Mouse (Mus musculus) liver, embryonic 14.5 days (tissue): Measurements from ENCODE around the gene Peli2.

Experiments
- CTCF ChIP-seq: IDR thresholded peaks from 2 replicates; pipeline ENCODE4 v1.5.1; 2016; ENCODE audit warnings: antibody characterized with exemption, low read depth, control low read depth
- EP300 ChIP-seq: IDR thresholded peaks from 2 replicates; pipeline ENCODE4 v1.6.1; 2016; ENCODE audit warnings: antibody characterized with exemption, low read depth

DNA sequence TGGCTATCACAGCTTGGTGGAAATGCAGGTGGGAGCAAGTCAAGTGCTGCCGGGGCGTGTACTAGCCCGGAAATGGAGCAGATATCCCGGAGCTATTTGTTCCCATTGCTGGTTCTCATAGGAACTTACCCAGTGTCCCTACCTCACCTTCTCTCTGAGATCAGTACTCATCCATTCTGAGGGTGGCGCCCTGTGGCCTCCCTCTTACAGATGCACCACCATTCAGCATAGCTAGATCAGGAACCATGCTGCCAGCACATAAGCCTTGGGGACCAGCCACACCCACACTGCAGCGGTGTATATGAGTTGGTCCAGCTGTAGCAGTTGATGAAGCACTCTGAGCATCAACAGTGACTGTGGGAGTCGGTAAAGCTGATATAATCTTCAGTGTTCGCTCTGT, 52.3 kb downstream of the Peli2 start:
- TF ChIP-seq CTCF, result no peak
- no peak for TF ChIP-seq EP300
